Mouse (Mus musculus) kidney, embryonic 14.5 days (tissue): Measurements from ENCODE around the gene Dapk1. TPM values are rescaled to one million over a fixed set of nuclear protein-coding genes. Genes with fewer than 3 reads are reported as not detected.

ENCODE experiments used
- ATAC-seq: fragments of 200-750 bp; cut with Nextera tagmentation; 2 replicates; pipeline ENCODE4 v1.8.0; 2017; ENCODE audit warnings: moderate number of reproducible peaks, mild to moderate bottlenecking, moderate TSS enrichment, moderate library complexity; ENCODE audit not compliant: low FRiP score, low TSS enrichment
- H3K27ac ChIP-seq: fragments of 300-500 bp; sonication (generic); 2 replicates; pipeline ENCODE4 v1.5.1; 2014; ENCODE audit warnings: low read depth, mild to moderate bottlenecking, low read length, moderate library complexity, mixed read lengths
- H3K27me3 ChIP-seq: fragments of 300-500 bp; sonication (generic); 2 replicates; pipeline ENCODE4 v1.6.1; 2014; ENCODE audit warnings: mild to moderate bottlenecking, low read length; ENCODE audit not compliant: control insufficient read depth, insufficient read depth
- H3K36me3 ChIP-seq: fragments of 300-500 bp; sonication (generic); 2 replicates; pipeline ENCODE4 v1.6.1; 2014; ENCODE audit warnings: low read length, mixed read lengths; ENCODE audit not compliant: control insufficient read depth, insufficient read depth
- H3K4me1 ChIP-seq: fragments of 300-500 bp; sonication (generic); 2 replicates; pipeline ENCODE4 v1.6.1; 2014; ENCODE audit warnings: low read length, mixed read lengths; ENCODE audit not compliant: control insufficient read depth, insufficient read depth
- H3K4me2 ChIP-seq: fragments of 300-500 bp; sonication (generic); replicated peaks from 2 replicates; pipeline ENCODE4 v1.6.1; 2014; ENCODE audit warnings: low read depth, mild to moderate bottlenecking, low read length
- H3K4me3 ChIP-seq: fragments of 300-500 bp; sonication (generic); 2 replicates; pipeline ENCODE4 v1.5.1; 2014; ENCODE audit warnings: mild to moderate bottlenecking, low read length
- H3K9ac ChIP-seq: fragments of 300-500 bp; sonication (generic); 2 replicates; pipeline ENCODE4 v1.6.1; 2014; ENCODE audit warnings: low read depth, mild to moderate bottlenecking, low read length, moderate library complexity
- H3K9me3 ChIP-seq: fragments of 300-500 bp; sonication (generic); 2 replicates; pipeline ENCODE4 v1.6.1; 2016; ENCODE audit warnings: low read length; ENCODE audit not compliant: control insufficient read depth
- WGBS: fragments of 180-500 bp; shearing (Covaris S2); extraction: QIAGEN DNeasy Blood & Tissue Kit; methylation state at CpG from one replicate; pipeline ENCODE4 v1.1.7; 2014; 5-methylcytosine and 5-hydroxymethylcytosine counted together
- polyA plus RNA-seq: library from polyadenylated mRNA; unstranded; fragments of >200 nt; fragmentation: Nextera tagmentation; extraction: Ambion mirVana; gene quantifications from 2 replicates; pipeline ENCODE4 v1.2.1, GENCODE M21; 2014

Dapk1 gene
- polyA plus RNA-seq, 1 experiment from 2014 or later = 24.5 TPM

DNA sequence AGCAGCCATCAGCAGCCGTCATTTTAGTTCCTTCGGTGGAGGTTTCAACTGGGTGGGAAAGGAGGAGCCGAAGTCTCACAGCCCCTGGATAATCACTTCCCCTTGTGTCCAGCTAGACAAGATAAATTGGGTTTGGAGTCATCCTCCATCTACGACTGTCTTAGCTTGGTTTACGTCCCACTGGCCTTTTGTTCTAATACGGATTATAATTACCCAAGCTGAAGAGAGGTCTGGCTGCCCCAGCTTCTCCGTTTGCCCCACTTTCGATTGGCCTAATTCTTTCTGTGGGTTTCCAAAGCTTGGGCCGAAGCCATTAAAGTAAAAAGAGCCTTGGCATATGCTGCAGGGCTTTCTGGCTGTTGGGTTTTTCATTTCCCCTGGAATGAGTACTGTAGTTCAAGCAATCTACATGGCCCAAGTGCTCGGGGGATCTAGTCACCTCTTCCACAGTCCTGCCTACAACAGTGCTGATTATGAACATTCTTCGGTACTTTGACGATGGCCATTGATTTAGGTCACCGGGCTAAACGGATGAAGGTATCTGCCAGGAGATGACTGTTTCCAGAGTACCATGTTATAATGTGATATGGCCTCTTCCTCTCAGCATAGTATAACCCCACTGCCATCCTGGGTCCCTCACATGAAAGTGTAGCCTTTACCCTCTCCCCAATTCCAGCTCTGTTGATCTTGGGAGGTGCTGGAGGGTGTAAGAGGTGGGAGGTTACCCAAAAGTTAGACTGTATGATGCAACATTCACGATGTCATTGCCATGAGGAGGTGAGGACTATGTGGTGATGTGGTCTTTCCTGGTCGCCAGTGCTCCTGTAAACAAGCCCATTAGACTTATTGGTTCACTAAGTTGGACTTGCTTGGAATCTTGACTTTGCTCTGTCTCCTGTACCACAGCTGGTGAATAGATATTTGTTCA lies 106.1 kb downstream of the Dapk1 start:
- H3K27ac ChIP-seq = no peak overlapping the region
- no peak overlapping the region for H3K9ac ChIP-seq
- no peak overlapping the region for H3K4me3 ChIP-seq
- H3K4me1 ChIP-seq = no peaks in the 10 kb centered on the region
- no peak for ATAC-seq
- no peaks in the 10 kb centered on the region for H3K9me3 ChIP-seq
- H3K27me3 ChIP-seq = no peaks in the 10 kb centered on the region
- H3K4me2 ChIP-seq = no peak overlapping the region
- H3K36me3 ChIP-seq = peaks cover 4% of the 10 kb centered on the region; the same call in 1 of the 2 replicates
- 67% methylated on average over 16 of the region's 16 CpGs for WGBS

DNA sequence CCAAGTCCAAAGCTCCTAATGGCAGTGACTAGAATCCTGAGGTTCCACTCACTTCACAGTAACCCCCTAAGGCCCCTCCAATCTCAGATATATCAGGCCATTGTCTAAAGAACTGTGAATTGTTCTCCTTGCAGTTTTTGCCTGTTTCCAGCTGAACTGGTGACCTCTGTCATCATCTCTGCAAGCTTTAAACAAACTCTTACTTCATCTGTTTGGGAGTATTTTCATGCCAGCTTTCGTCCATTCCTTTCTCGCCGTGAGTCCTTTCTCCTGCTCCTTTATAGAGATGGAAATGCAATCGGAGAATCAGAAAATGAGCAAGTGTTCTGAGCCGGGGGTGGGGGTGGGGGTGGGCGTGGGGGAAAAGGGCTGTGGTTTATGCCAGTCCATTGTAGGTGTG lies 107.4 kb downstream of the Dapk1 start:
- H3K36me3 ChIP-seq = peaks cover 4% of the 10 kb centered on the region; the same call in 1 of the 2 replicates
- WGBS = 89% methylated on average over 6 of the region's 6 CpGs
- no peak overlapping the region for H3K9ac ChIP-seq
- no peak overlapping the region for H3K4me3 ChIP-seq
- no peaks in the 10 kb centered on the region for H3K9me3 ChIP-seq
- no peaks in the 10 kb centered on the region for H3K27me3 ChIP-seq
- no peak overlapping the region for H3K4me2 ChIP-seq
- no peak overlapping the region for H3K27ac ChIP-seq
- ATAC-seq = no peak
- H3K4me1 ChIP-seq = no peaks in the 10 kb centered on the region

DNA sequence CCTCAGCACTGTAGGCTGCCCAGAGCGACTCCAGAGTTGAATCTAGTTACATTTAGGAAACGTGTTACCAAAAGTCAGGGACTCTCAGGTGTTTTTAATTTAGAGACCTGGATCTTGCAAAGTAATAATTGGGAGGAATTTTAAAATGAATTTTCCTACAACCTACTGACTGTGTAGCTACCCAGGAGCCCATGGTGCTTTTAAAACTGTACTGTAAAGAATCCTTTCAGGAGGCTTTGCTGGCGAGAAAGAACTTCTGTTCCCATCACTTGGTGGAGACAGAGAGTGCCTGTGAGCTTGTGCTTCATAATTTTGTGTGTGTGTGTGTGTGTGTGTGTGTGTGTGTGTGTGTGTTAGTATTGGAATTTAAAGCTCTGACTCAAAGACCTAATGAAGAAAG lies 109.2 kb downstream of the Dapk1 start:
- no peak for ATAC-seq

DNA sequence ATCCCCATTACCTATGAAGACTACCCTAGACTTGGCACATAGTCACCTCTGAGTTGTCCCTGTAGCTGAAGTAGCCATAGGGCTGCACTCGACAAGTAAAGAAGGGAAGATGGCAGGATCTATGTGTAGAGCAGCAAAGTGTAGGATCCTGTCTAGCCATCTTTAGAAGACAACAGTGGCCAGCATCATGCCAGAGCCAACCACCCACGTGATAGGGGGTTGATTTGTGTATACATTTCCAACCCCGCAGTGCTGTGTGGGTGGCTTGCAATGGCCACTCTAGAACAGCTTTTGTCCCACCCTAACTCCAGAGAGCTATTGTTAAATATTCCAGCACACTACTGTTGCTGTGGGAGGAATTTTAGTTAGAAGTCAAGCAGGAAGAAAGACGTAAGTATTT lies 111.8 kb downstream of the Dapk1 start:
- H3K9me3 ChIP-seq = no peaks in the 10 kb centered on the region
- no peak overlapping the region for H3K27ac ChIP-seq
- H3K9ac ChIP-seq = no peak overlapping the region
- H3K27me3 ChIP-seq = no peaks in the 10 kb centered on the region
- no peaks in the 10 kb centered on the region; the same call in 1 of the 2 replicates for H3K36me3 ChIP-seq
- ATAC-seq = no peak
- H3K4me2 ChIP-seq = no peak overlapping the region
- H3K4me1 ChIP-seq = no peaks in the 10 kb centered on the region
- H3K4me3 ChIP-seq = no peak overlapping the region
- WGBS = 95% methylated on average over 4 of the region's 4 CpGs

More for the DNA sequence above, 109.2 kb downstream of the Dapk1 start:
- Histone ChIP-seq H3K4me1 (no peaks in the 10 kb centered on the region), H3K27ac (no peak overlapping the region), H3K9me3 (no peaks in the 10 kb centered on the region), H3K27me3 (no peaks in the 10 kb centered on the region), H3K36me3 (no peaks in the 10 kb centered on the region), H3K4me2 (no peak overlapping the region), H3K9ac (no peak overlapping the region), H3K4me3 (no peak overlapping the region)
- 80% methylated on average over 3 of the region's 3 CpGs for WGBS

DNA sequence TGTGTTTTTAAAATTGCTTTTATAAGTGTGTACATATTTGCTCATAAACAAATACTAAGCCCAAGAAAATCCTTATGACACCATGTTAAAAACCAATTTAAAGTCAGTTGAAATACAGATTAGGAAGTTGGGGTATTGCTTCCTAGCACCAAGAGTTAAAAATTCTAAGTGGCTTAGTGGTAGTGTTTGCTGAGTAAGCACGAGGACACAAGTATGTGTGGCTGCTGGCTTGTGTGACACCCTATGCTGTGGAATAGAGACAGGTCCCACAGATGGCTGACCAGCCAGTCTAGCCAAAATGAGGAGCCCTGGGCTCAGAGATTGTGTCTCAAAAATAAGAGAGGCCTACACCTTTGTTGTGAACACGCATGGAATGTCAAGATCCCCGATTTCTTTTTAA lies 114.4 kb downstream of the Dapk1 start:
- Histone ChIP-seq H3K9me3 (no peaks in the 10 kb centered on the region), H3K27me3 (no peaks in the 10 kb centered on the region), H3K27ac (no peak overlapping the region), H3K36me3 (peaks cover 12% of the 10 kb centered on the region; the same call in 1 of the 2 replicates), H3K4me2 (no peak overlapping the region), H3K4me1 (no peaks in the 10 kb centered on the region), H3K9ac (no peak overlapping the region), H3K4me3 (no peak overlapping the region)
- no peak for ATAC-seq
- 78% methylated on average over 3 of the region's 3 CpGs for WGBS

DNA sequence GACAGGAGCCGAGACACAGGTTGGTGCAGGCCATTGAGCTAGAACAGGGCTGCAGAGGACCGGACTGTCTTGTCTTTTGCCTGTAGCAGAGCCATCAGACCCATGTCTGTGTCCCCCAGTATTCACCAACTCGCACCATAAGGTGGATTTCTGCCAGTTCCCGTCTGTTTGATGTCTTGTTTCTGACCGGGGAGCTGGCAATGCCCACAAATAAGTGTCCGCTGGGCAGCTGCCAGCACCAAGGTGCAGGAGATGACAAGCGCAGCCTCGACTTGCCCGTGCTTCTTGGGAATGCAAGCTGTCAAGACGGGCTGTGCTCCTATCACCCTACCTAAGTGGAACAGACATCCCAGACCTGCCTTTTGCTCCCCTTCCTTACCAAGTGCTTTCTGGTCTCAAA lies 115.7 kb downstream of the Dapk1 start:
- H3K36me3 ChIP-seq = peaks cover 14% of the 10 kb centered on the region; the same call in 1 of the 2 replicates
- no peaks in the 10 kb centered on the region for H3K27me3 ChIP-seq
- H3K9me3 ChIP-seq = no peaks in the 10 kb centered on the region
- H3K4me1 ChIP-seq = no peaks in the 10 kb centered on the region
- 94% methylated on average over 10 of the region's 10 CpGs for WGBS
- no peak overlapping the region for H3K9ac ChIP-seq
- no peak overlapping the region for H3K4me3 ChIP-seq
- no peak for ATAC-seq
- H3K4me2 ChIP-seq = no peak overlapping the region
- no peak overlapping the region for H3K27ac ChIP-seq

DNA sequence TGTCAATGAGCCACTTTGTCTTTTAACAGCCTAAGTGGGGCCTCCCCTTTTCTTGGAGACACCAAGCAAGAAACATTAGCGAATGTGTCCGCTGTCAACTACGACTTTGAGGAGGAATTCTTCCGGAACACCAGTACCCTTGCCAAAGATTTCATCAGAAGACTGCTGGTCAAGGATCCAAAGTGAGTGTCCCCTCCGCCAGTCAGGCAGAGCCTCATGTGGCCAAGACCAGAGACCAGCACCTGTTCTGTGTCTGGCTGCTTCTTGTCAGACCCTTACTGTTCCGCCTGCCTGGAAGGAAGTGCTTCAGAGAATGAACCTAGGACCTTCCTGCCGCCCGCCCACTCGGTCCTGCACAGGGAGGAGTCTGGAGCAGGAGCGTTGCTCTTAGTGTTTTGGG lies 117.8 kb downstream of the Dapk1 start:
- peaks cover 21% of the 10 kb centered on the region; the same call in 1 of the 2 replicates for H3K36me3 ChIP-seq
- no peak for ATAC-seq
- no peaks in the 10 kb centered on the region for H3K27me3 ChIP-seq
- H3K4me3 ChIP-seq = no peak overlapping the region
- no peak overlapping the region for H3K9ac ChIP-seq
- WGBS = 89% methylated on average over 10 of the region's 10 CpGs
- H3K9me3 ChIP-seq = no peaks in the 10 kb centered on the region
- no peak overlapping the region for H3K27ac ChIP-seq
- H3K4me2 ChIP-seq = no peak overlapping the region
- no peaks in the 10 kb centered on the region for H3K4me1 ChIP-seq

DNA sequence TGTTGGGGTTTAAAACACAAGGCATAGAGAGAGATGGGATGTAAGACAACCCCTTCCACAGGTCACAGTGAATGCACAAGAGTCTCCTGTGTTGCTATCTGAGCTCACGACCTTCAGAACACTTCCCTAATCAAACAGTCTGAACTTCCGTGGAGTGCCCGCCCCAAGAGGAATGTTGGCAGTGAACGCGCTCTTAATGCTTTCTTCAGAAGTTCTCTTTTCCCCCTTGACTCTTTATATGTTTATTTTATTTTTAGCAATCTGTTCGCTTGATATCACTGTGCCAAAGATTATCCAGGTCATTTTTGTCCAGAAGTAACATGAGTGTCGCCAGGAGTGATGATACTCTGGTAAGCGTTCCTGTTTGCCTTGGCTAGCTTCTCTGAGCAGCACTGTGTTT lies 121.0 kb downstream of the Dapk1 start:
- WGBS = 87% methylated on average over 8 of the region's 8 CpGs
- Histone ChIP-seq H3K9ac (no peak overlapping the region), H3K9me3 (no peaks in the 10 kb centered on the region), H3K4me2 (no peak overlapping the region), H3K27ac (no peak overlapping the region), H3K4me3 (no peak overlapping the region), H3K36me3 (peaks cover 26% of the 10 kb centered on the region; the same call in 1 of the 2 replicates), H3K4me1 (no peaks in the 10 kb centered on the region), H3K27me3 (no peaks in the 10 kb centered on the region)
- no peak for ATAC-seq

DNA sequence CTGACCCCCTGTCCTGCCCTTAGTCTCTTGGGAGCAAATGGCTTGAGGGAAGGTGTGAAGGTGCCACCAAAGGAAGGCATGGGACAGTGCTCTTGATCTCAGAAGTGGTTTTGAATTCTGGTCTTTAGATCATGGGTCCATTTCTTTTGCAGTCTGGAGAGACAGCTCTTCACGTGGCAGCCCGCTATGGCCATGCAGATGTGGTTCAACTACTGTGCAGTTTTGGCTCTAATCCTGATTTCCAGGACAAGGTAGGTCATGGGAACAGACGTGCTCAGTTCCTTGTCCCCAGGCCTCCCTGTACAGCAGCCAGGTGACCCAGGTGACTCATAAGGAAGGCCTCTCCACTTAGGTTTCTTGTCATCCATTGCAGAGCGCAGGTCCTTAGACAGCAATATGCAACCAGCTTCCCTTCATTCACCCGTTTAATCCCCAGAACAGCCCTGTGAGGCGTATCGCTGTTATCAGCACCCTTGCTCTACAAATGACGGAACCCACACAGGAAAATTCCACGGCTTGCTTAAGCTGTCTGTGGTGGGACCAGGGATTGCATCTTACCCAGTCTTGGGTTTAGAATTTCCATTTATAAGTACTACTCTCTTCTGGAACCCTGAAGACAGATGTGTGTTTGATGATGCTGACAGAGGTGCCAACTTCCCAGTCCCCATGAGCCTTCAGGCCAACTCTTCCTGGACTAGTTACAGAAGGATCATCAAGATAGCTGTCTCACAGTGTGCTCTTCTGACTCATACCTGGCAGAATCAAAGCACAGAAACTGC lies 126.7 kb downstream of the Dapk1 start:
- Histone ChIP-seq H3K27ac (no peak overlapping the region), H3K9ac (no peak overlapping the region), H3K4me2 (no peak overlapping the region), H3K4me3 (no peak overlapping the region), H3K36me3 (peaks cover 34% of the 10 kb centered on the region), H3K9me3 (no peaks in the 10 kb centered on the region), H3K27me3 (no peaks in the 10 kb centered on the region), H3K4me1 (no peaks in the 10 kb centered on the region)
- 87% methylated on average over 9 of the region's 9 CpGs for WGBS
- ATAC-seq = no peak
